Mouse (Mus musculus): ENCODE measurements around the gene Btnl10. TPM values are rescaled to one million over a fixed set of nuclear protein-coding genes. Genes with fewer than 3 reads are reported as not detected.

The Btnl10 gene
- total RNA-seq, 1 experiment from 2014 or later: 0.23 TPM

- ATAC-seq (ENCODE audit: extremely low read depth, insufficient number of reproducible peaks, low FRiP score, poor library complexity, severe bottlenecking): no peak
Observed at GRCm38 (mm10) chr11:58974414-58974813, 56.7 kb downstream of the Btnl10 start.

Other genes with a start within 250 kb of the Btnl10 start
- gene Olfr320, start 236.8 kb upstream of the Btnl10 start, total RNA-seq (2017): not detected in 2 replicates
- gene Olfr319, start 218.7 kb upstream of the Btnl10 start, total RNA-seq (2017): not detected in 2 replicates
- gene Olfr318, start 193.9 kb upstream of the Btnl10 start, total RNA-seq (2017): 0.23 TPM in 1 of 2 replicates, not detected in the other
- gene Olfr317, start 178.7 kb upstream of the Btnl10 start, total RNA-seq (2017): not detected in 2 replicates
- not detected in 2 replicates for gene Olfr316, start 165.2 kb upstream of the Btnl10 start, total RNA-seq (2017)
- not detected in 2 replicates for gene Olfr315, start 144.7 kb upstream of the Btnl10 start, total RNA-seq (2017)
- not detected in 2 replicates for gene Olfr314, start 135.0 kb upstream of the Btnl10 start, total RNA-seq (2017)
- gene Fam183b, start 115.9 kb upstream of the Btnl10 start, total RNA-seq (2017): not detected in 2 replicates
- not detected in 2 replicates for gene Olfr313, start 102.9 kb upstream of the Btnl10 start, total RNA-seq (2017)
- gene Olfr312, start 88.7 kb upstream of the Btnl10 start, total RNA-seq (2017): not detected in 2 replicates
- not detected in 2 replicates for gene Olfr311, start 78.7 kb upstream of the Btnl10 start, total RNA-seq (2017)
- 12.1 and 16.8 TPM in 2 replicates for gene Gm12258, start 70.8 kb upstream of the Btnl10 start, total RNA-seq (2017)
- gene 2810021J22Rik, start 50.7 kb upstream of the Btnl10 start, total RNA-seq (2017): 7.9 and 8.8 TPM in 2 replicates
- 14.6 and 14.7 TPM in 2 replicates for gene Zfp39, start 13.7 kb upstream of the Btnl10 start, total RNA-seq (2017)
- gene Rnf187, start 21.0 kb downstream of the Btnl10 start, total RNA-seq (2017): 60.8 and 72.2 TPM in 2 replicates
- 3.7 and 8.1 TPM in 2 replicates for gene Hist3h2ba, start 31.0 kb downstream of the Btnl10 start, total RNA-seq (2017)
- 65.3 TPM in 2 replicates for gene Hist3h2a, start 36.8 kb downstream of the Btnl10 start, total RNA-seq (2017)
- gene Trim17, start 36.8 kb downstream of the Btnl10 start, total RNA-seq (2017): 0.12 and 0.35 TPM in 2 replicates
- gene Trim11, start 60.2 kb downstream of the Btnl10 start, total RNA-seq (2017): 106 and 107 TPM in 2 replicates
- gene Obscn, start 218.5 kb downstream of the Btnl10 start, total RNA-seq (2017): 0.23 and 0.74 TPM in 2 replicates
- gene Iba57, start 245.8 kb downstream of the Btnl10 start, total RNA-seq (2017): 4.1 and 7.7 TPM in 2 replicates

Measured in neutrophil, adult 5-6 weeks (primary cell).